Mouse (Mus musculus) embryonic fibroblast, embryonic 13.5 days (primary cell): ENCODE measurements at regions not wholly inside any gene's neighbourhood (a gene's known extent, or its start where the extent isn't known, plus 50 kb on each side); places are given as distances from the start of the nearest gene placed in this dataset.

ENCODE experiments used
- CTCF ChIP-seq: IDR thresholded peaks from 2 replicates; pipeline ENCODE4 v1.5.1; 2011; ENCODE audit warnings: mild to moderate bottlenecking, control low read depth, low read length, moderate library complexity, borderline replicate concordance; ENCODE audit not compliant: insufficient read depth
- POLR2A ChIP-seq: IDR thresholded peaks from 2 replicates; pipeline ENCODE4 v1.6.1; 2011; ENCODE audit warnings: low read depth, mild to moderate bottlenecking, control low read depth, low read length, moderate library complexity

DNA sequence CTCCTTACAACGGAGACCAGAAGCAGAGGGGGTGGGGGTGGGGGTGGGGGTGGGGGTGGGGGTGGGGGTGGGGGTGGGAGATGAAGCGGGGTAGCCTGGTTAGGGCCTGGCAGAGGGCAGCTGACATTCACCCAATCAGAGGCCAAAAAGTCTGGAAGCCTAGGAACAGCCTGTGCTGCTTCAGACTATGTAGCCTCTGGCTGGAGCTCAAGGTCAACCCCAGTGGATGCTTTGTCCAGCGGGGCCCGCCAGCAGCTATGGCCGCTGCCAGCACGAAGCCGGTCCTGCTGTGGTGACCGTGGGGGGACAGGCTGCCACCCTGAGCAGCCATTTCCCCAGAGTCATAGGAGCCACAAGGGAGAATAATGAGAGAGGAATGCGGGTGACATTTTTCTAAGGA lies 143.3 kb downstream of the Mn1 start:
- no peak for TF ChIP-seq CTCF
- TF ChIP-seq POLR2A: no peak
